Mouse (Mus musculus): ENCODE measurements at regions not wholly inside any gene's neighbourhood (a gene's known extent, or its start where the extent isn't known, plus 50 kb on each side); places are given as distances from the start of the nearest gene placed in this dataset.
"Not testable (repeated sequence)": the region's sequence is repeated elsewhere in the genome, so short reads cannot be mapped to it uniquely, and the experiment has no call there.

GRCm38 (mm10) chr8:15623602-15624392 is 577.9 kb upstream of the BB014433 start:
- TF ChIP-seq POLR2A (IDR thresholded peaks at IDR 0.05; ENCODE audit: control insufficient read depth, low read depth, low read length); CTCF (IDR thresholded peaks at IDR 0.05; ENCODE audit: control insufficient read depth, insufficient read depth, insufficient replicate concordance, low read depth, low read length): not testable (repeated sequence)

Measured in testis, adult 2 months (tissue).